Mouse (Mus musculus) limb, embryonic 14.5 days (tissue): ENCODE measurements at regions not wholly inside any gene's neighbourhood (a gene's known extent, or its start where the extent isn't known, plus 50 kb on each side); places are given as distances from the start of the nearest gene placed in this dataset.

ENCODE experiments used
- ATAC-seq: fragments of 200-750 bp; cut with Nextera tagmentation; 2 replicates; pipeline ENCODE4 v1.8.0; 2017; ENCODE audit warnings: low read depth, moderate number of reproducible peaks, moderate TSS enrichment; ENCODE audit not compliant: low FRiP score
- DNase-seq: peaks from one replicate; pipeline ENCODE4 v3.0.0-alpha.2; 2015; ENCODE audit warnings: low spot score
- H3K27ac ChIP-seq: fragments of 300-500 bp; sonication (generic); replicated peaks from 2 replicates; pipeline ENCODE4 v1.5.1; 2014; ENCODE audit warnings: low read depth, mild to moderate bottlenecking, low read length, moderate library complexity, mixed read lengths
- H3K27me3 ChIP-seq: fragments of 300-500 bp; sonication (generic); 2 replicates; pipeline ENCODE4 v1.6.1; 2014; ENCODE audit warnings: low read length, mixed read lengths; ENCODE audit not compliant: control insufficient read depth, insufficient read depth
- H3K36me3 ChIP-seq: fragments of 300-500 bp; sonication (generic); 2 replicates; pipeline ENCODE4 v1.6.1; 2014; ENCODE audit warnings: mild to moderate bottlenecking, low read length, moderate library complexity, mixed read lengths; ENCODE audit not compliant: control insufficient read depth, insufficient read depth
- H3K4me1 ChIP-seq: fragments of 300-500 bp; sonication (generic); 2 replicates; pipeline ENCODE4 v1.6.1; 2014; ENCODE audit warnings: antibody characterized with exemption, low read length, mixed read lengths; ENCODE audit not compliant: control insufficient read depth, insufficient read depth
- H3K4me2 ChIP-seq: fragments of 300-500 bp; sonication (generic); replicated peaks from 2 replicates; pipeline ENCODE4 v1.6.1; 2014; ENCODE audit warnings: low read depth, mild to moderate bottlenecking, low read length, moderate library complexity; ENCODE audit not compliant: severe bottlenecking
- H3K4me3 ChIP-seq: fragments of 300-500 bp; sonication (generic); replicated peaks from 2 replicates; pipeline ENCODE4 v1.5.1; 2014; ENCODE audit warnings: low read length
- H3K9ac ChIP-seq: fragments of 300-500 bp; sonication (generic); 2 replicates; pipeline ENCODE4 v1.6.1; 2014; ENCODE audit warnings: mild to moderate bottlenecking, low read depth, low read length, moderate library complexity; ENCODE audit not compliant: severe bottlenecking
- H3K9me3 ChIP-seq: fragments of 300-500 bp; sonication (generic); 2 replicates; pipeline ENCODE4 v1.6.1; 2016; ENCODE audit warnings: low read length; ENCODE audit not compliant: control insufficient read depth
- POLR2A ChIP-seq: fragments of 200-500 bp; IDR thresholded peaks from 2 replicates; pipeline ENCODE4 v1.8.0; 2012; ENCODE audit warnings: inconsistent platforms, mild to moderate bottlenecking, moderate library complexity, borderline replicate concordance; ENCODE audit not compliant: insufficient read depth, insufficient read length; ENCODE audit errors: extremely low read depth
- WGBS: fragments of 180-500 bp; shearing (Covaris S2); extraction: QIAGEN DNeasy Blood & Tissue Kit; methylation state at CpG from one replicate; pipeline ENCODE4 v1.1.7; 2014; 5-methylcytosine and 5-hydroxymethylcytosine counted together

GRCm38 (mm10) chr2:79143196-79143595 is 112.0 kb upstream of the Itga4 start:
- Histone ChIP-seq H3K4me1 (no peaks in the 10 kb centered on the region), H3K4me3 (no peak overlapping the region), H3K27me3 (no peaks in the 10 kb centered on the region), H3K9me3 (no peaks in the 10 kb centered on the region), H3K4me2 (no peak overlapping the region), H3K9ac (no peak overlapping the region), H3K36me3 (no peaks in the 10 kb centered on the region), H3K27ac (no peak overlapping the region)
- 61% methylated on average over 3 of the region's 3 CpGs for WGBS
- TF ChIP-seq POLR2A = no peak
- ATAC-seq (no peak), DNase-seq (no peak)

- ATAC-seq = no peak
- WGBS = 69% methylated on average over 1 of the region's 1 CpGs
These were observed 109.3 kb upstream of the Itga4 start for GRCm38 (mm10) chr2:79145897-79146296.

GRCm38 (mm10) chr2:79146563-79146962 is 108.7 kb upstream of the Itga4 start:
- Histone ChIP-seq H3K27me3 (no peaks in the 10 kb centered on the region), H3K4me2 (no peak overlapping the region), H3K9me3 (no peaks in the 10 kb centered on the region), H3K4me1 (no peaks in the 10 kb centered on the region), H3K4me3 (no peak overlapping the region), H3K9ac (no peak overlapping the region), H3K27ac (no peak overlapping the region), H3K36me3 (no peaks in the 10 kb centered on the region)
- DNase-seq = no peak
- 87% methylated on average over 4 of the region's 4 CpGs for WGBS
- no peak for TF ChIP-seq POLR2A
- no peak for ATAC-seq

More at GRCm38 (mm10) chr2:79145897-79146296, 109.3 kb upstream of the Itga4 start:
- H3K9ac ChIP-seq = no peak overlapping the region
- H3K27ac ChIP-seq = no peak overlapping the region
- no peaks in the 10 kb centered on the region for H3K9me3 ChIP-seq
- no peaks in the 10 kb centered on the region for H3K4me1 ChIP-seq
- no peaks in the 10 kb centered on the region for H3K36me3 ChIP-seq
- H3K4me2 ChIP-seq = no peak overlapping the region
- no peak overlapping the region for H3K4me3 ChIP-seq
- H3K27me3 ChIP-seq = no peaks in the 10 kb centered on the region
- TF ChIP-seq POLR2A = no peak
- no peak for DNase-seq

- ATAC-seq (0 out of 2 replicates have a peak, but pooled peaks have one; percentile 30), DNase-seq (peak; percentile 49)
- H3K9me3 ChIP-seq = no peaks in the 10 kb centered on the region
- WGBS = 65% methylated on average over 3 of the region's 3 CpGs
- no peak overlapping the region for H3K4me2 ChIP-seq
- no peak overlapping the region for H3K27ac ChIP-seq
- no peak overlapping the region for H3K9ac ChIP-seq
- no peaks in the 10 kb centered on the region for H3K27me3 ChIP-seq
- H3K4me1 ChIP-seq = no peaks in the 10 kb centered on the region
- no peaks in the 10 kb centered on the region for H3K36me3 ChIP-seq
- TF ChIP-seq POLR2A = no peak
- no peak overlapping the region for H3K4me3 ChIP-seq
These were observed 106.1 kb upstream of the Itga4 start for GRCm38 (mm10) chr2:79149012-79149698.

GRCm38 (mm10) chr2:79151610-79152009 is 103.6 kb upstream of the Itga4 start:
- H3K4me1 ChIP-seq = no peaks in the 10 kb centered on the region
- H3K27me3 ChIP-seq = no peaks in the 10 kb centered on the region
- no peak overlapping the region for H3K9ac ChIP-seq
- no peak overlapping the region for H3K4me3 ChIP-seq
- DNase-seq (no peak), ATAC-seq (no peak)
- H3K36me3 ChIP-seq = no peaks in the 10 kb centered on the region
- no peak overlapping the region for H3K4me2 ChIP-seq
- TF ChIP-seq POLR2A = no peak
- H3K27ac ChIP-seq = no peak overlapping the region
- H3K9me3 ChIP-seq = no peaks in the 10 kb centered on the region
- WGBS = 65% methylated on average over 4 of the region's 4 CpGs
